Mouse (Mus musculus) CH12.LX (cell line): ENCODE results near the gene Serpinc1. TPM values are rescaled to one million over a fixed set of nuclear protein-coding genes. Genes with fewer than 3 reads are reported as not detected.

Experiments
- DNase-seq: peaks from one replicate; pipeline ENCODE4 v3.0.0-alpha.2; 2013; ENCODE audit errors: extremely low read depth
- H3K27ac ChIP-seq: 2 replicates; pipeline ENCODE4 v1.5.1; 2012; ENCODE audit warnings: low read depth, mild to moderate bottlenecking, control low read depth, moderate library complexity; ENCODE audit not compliant: insufficient read depth
- H3K27me3 ChIP-seq: replicated peaks from 2 replicates; pipeline ENCODE3; 2012; ENCODE audit warnings: inconsistent platforms
- H3K36me3 ChIP-seq, 2 experiments: replicated peaks in 1 of 2; 2 replicates each; pipeline versions ENCODE3 to v1.6.1; 2012; ENCODE audit warnings: inconsistent platforms in 1 of 2, low read length in 1 of 2, mild to moderate bottlenecking in 1 of 2, mixed read lengths in 1 of 2, moderate library complexity in 1 of 2; ENCODE audit not compliant: control insufficient read depth in 1 of 2, insufficient read depth in 1 of 2
- H3K4me1 ChIP-seq, 2 experiments: 2 replicates each; pipeline ENCODE4 v1.6.1; 2012; ENCODE audit warnings: inconsistent platforms in 1 of 2, moderate library complexity in 1 of 2; ENCODE audit not compliant: insufficient read depth in 2 of 2, control insufficient read depth in 1 of 2
- H3K4me2 ChIP-seq: 2 replicates; pipeline ENCODE4 v1.6.1; 2012; ENCODE audit warnings: low read depth, mild to moderate bottlenecking, control low read depth; ENCODE audit not compliant: poor library complexity, insufficient read depth, severe bottlenecking
- H3K4me3 ChIP-seq, 3 experiments: fragments of 150-350 bp in 1 of 3; sonication (generic) in 1 of 3; replicated peaks in 1 of 3; 2 replicates each; pipeline versions ENCODE3 to v1.5.1; 2011 to 2012; ENCODE audit warnings: low read depth in 2 of 3, low read length in 2 of 3, mild to moderate bottlenecking in 2 of 3, moderate library complexity in 2 of 3, control low read depth in 1 of 3, improper control_type of control experiment in 1 of 3, inconsistent platforms in 1 of 3, mixed read lengths in 1 of 3; ENCODE audit not compliant: poor library complexity in 1 of 3
- H3K79me2 ChIP-seq: replicated peaks from 2 replicates; pipeline ENCODE4 v1.6.1; 2012; ENCODE audit warnings: mild to moderate bottlenecking, moderate library complexity; ENCODE audit not compliant: control insufficient read depth, poor library complexity, insufficient read depth, severe bottlenecking; ENCODE audit errors: extremely low read depth
- H3K9ac ChIP-seq: 2 replicates; pipeline ENCODE4 v1.6.1; 2012; ENCODE audit warnings: low read depth, mild to moderate bottlenecking, control low read depth, moderate library complexity; ENCODE audit not compliant: insufficient read depth
- H3K9me3 ChIP-seq: replicated peaks from 2 replicates; pipeline ENCODE3; 2012; ENCODE audit warnings: low read length, inconsistent platforms, mixed read lengths
- CHD1 ChIP-seq: IDR thresholded peaks from 2 replicates; pipeline ENCODE4 v1.6.1; 2012; ENCODE audit warnings: low read depth, low read length, improper control_type of control experiment, inconsistent platforms
- CHD2 ChIP-seq: IDR thresholded peaks from 2 replicates; pipeline ENCODE4 v1.6.1; 2011; ENCODE audit warnings: low read length, improper control_type of control experiment
- CTCF ChIP-seq, 2 experiments: IDR thresholded peaks in 1 of 2; conservative IDR thresholded peaks in 1 of 2; 2 replicates each; pipeline ENCODE4 v1.5.1; 2011 to 2012; ENCODE audit warnings: low read depth in 2 of 2, low read length in 2 of 2, improper control_type of control experiment in 1 of 2, inconsistent platforms in 1 of 2, mild to moderate bottlenecking in 1 of 2, moderate library complexity in 1 of 2
- E2F4 ChIP-seq: IDR thresholded peaks from 2 replicates; pipeline ENCODE4 v1.6.1; 2011; ENCODE audit warnings: low read depth, low read length, improper control_type of control experiment; ENCODE audit not compliant: insufficient replicate concordance
- ELF1 ChIP-seq: IDR thresholded peaks from 2 replicates; pipeline ENCODE4 v1.6.1; 2014; ENCODE audit warnings: low read depth, mild to moderate bottlenecking, inconsistent platforms, low read length, improper control_type of control experiment
- EP300 ChIP-seq: IDR thresholded peaks from 2 replicates; pipeline ENCODE4 v1.6.1; 2011; ENCODE audit warnings: low read length, improper control_type of control experiment
- ETS1 ChIP-seq: conservative IDR thresholded peaks from 2 replicates; pipeline ENCODE4 v1.6.1; 2012; ENCODE audit warnings: low read depth, mild to moderate bottlenecking, inconsistent platforms, low read length, improper control_type of control experiment, moderate library complexity
- HCFC1 ChIP-seq: IDR thresholded peaks from 2 replicates; pipeline ENCODE4 v1.6.1; 2012; ENCODE audit warnings: low read depth, mild to moderate bottlenecking, inconsistent platforms, low read length, improper control_type of control experiment
- KAT2A ChIP-seq: IDR thresholded peaks from 2 replicates; pipeline ENCODE4 v1.6.1; 2012; ENCODE audit warnings: low read length, improper control_type of control experiment, inconsistent platforms; ENCODE audit not compliant: insufficient replicate concordance
- MAFK ChIP-seq: IDR thresholded peaks from 2 replicates; pipeline ENCODE4 v1.6.1; 2011; ENCODE audit warnings: low read length, improper control_type of control experiment; ENCODE audit not compliant: insufficient replicate concordance
- MAX ChIP-seq: IDR thresholded peaks from 2 replicates; pipeline ENCODE4 v1.6.1; 2011; ENCODE audit warnings: low read length, improper control_type of control experiment
- MEF2A ChIP-seq: IDR thresholded peaks from 2 replicates; pipeline ENCODE4 v1.6.1; 2014; ENCODE audit warnings: low read depth, mild to moderate bottlenecking, inconsistent platforms, low read length, improper control_type of control experiment, borderline replicate concordance
- MYC ChIP-seq: IDR thresholded peaks from 2 replicates; pipeline ENCODE4 v1.6.1; 2011; ENCODE audit warnings: low read depth, mild to moderate bottlenecking, improper control_type of control experiment, low read length
- NRF1 ChIP-seq: IDR thresholded peaks from 2 replicates; pipeline ENCODE4 v1.6.1; 2014; ENCODE audit warnings: low read depth, mild to moderate bottlenecking, inconsistent platforms, low read length, improper control_type of control experiment, moderate library complexity
- PAX5 ChIP-seq: IDR thresholded peaks from 2 replicates; pipeline ENCODE4 v1.6.1; 2012; ENCODE audit warnings: low read length, inconsistent platforms, mixed read lengths
- POLR2A ChIP-seq: IDR thresholded peaks from 2 replicates; pipeline ENCODE4 v1.6.1; 2011; ENCODE audit warnings: low read depth, mild to moderate bottlenecking, improper control_type of control experiment, low read length
- POLR2AphosphoS2 ChIP-seq: IDR thresholded peaks from 2 replicates; pipeline ENCODE4 v1.6.1; 2011; ENCODE audit warnings: low read depth, low read length, improper control_type of control experiment
- RAD21 ChIP-seq: IDR thresholded peaks from 2 replicates; pipeline ENCODE4 v1.6.1; 2011; ENCODE audit warnings: low read depth, mild to moderate bottlenecking, low read length, improper control_type of control experiment, moderate library complexity
- RCOR1 ChIP-seq: conservative IDR thresholded peaks from 2 replicates; pipeline ENCODE4 v1.6.1; 2012; ENCODE audit warnings: low read depth, mild to moderate bottlenecking, inconsistent platforms, low read length, improper control_type of control experiment
- SIN3A ChIP-seq: IDR thresholded peaks from 2 replicates; pipeline ENCODE4 v1.6.1; 2012; ENCODE audit warnings: low read length, improper control_type of control experiment, inconsistent platforms
- SMC3 ChIP-seq: IDR thresholded peaks from 2 replicates; pipeline ENCODE4 v1.6.1; 2011; ENCODE audit warnings: low read depth, low read length, improper control_type of control experiment
- USF1 ChIP-seq: IDR thresholded peaks from 2 replicates; pipeline ENCODE4 v1.6.1; 2014; ENCODE audit warnings: low read depth, mild to moderate bottlenecking, inconsistent platforms, low read length, improper control_type of control experiment
- USF2 ChIP-seq: conservative IDR thresholded peaks from 2 replicates; pipeline ENCODE4 v1.6.1; 2011; ENCODE audit warnings: low read depth, low read length, improper control_type of control experiment
- ZC3H11A ChIP-seq: IDR thresholded peaks from 2 replicates; pipeline ENCODE4 v1.6.1; 2012; ENCODE audit warnings: low read depth, mild to moderate bottlenecking, inconsistent platforms, low read length, improper control_type of control experiment
- ZMIZ1 ChIP-seq: IDR thresholded peaks from 2 replicates; pipeline ENCODE4 v1.6.1; 2012; ENCODE audit warnings: low read depth, mild to moderate bottlenecking, inconsistent platforms, low read length, improper control_type of control experiment
- dilution Hi-C: fragments of 300-500 bp; cut with MboI; formaldehyde crosslinking; loops from 2 replicates; pipeline ENCODE4 v1.14.3; 2020; ENCODE audit warnings: low sequenced_read_pairs; ENCODE audit not compliant: extremely low pct_unique_long_range_greater_than_20kb, extremely low pct_ligation_motif_present
- in situ Hi-C: fragments of 300-500 bp; cut with MboI; formaldehyde crosslinking; loops from 3 replicates; pipeline ENCODE4 v1.14.3; 2019; ENCODE audit warnings: low sequenced_read_pairs, low pct_ligation_motif_present, low pct_unique_long_range_greater_than_20kb, mixed read lengths
- polyA plus RNA-seq: library from polyadenylated mRNA; unstranded; fragments of >175 nt; gene quantifications from 2 replicates; pipeline ENCODE4 v1.2.1, GENCODE M21; 2012; ENCODE audit warnings: low read depth; ENCODE audit not compliant: insufficient read length
- total RNA-seq, 2 experiments: library from RNA; depleted of rRNA; stranded (reverse); fragments of 300-350 nt in 1 of 2; fragments of >200 nt in 1 of 2; gene quantifications; 2 replicates each; pipeline ENCODE4 v1.2.3; 2012 to 2014

Serpinc1 gene
- total and polyA plus RNA-seq, 3 experiments, result 149 to 204 (median 202) TPM

GRCm38 (mm10) chr1:161030058-161030457 lies 51.7 kb downstream of the Serpinc1 start:
- H3K27ac ChIP-seq, result no peak overlapping the region
- no peak overlapping the region for H3K9ac ChIP-seq
- DNase-seq, result peak; percentile 36
- H3K4me2 ChIP-seq, result no peak overlapping the region
- no peaks in the 10 kb centered on the region for H3K27me3 ChIP-seq
- H3K36me3 ChIP-seq, result peaks cover 11 to 32% of the 10 kb centered on the region in 2 experiments
- dilution Hi-C loops (no loop called here), in situ Hi-C loops (no loop called here)
- TF ChIP-seq ZMIZ1 (no peak), MAFK (no peak), RCOR1 (no peak), POLR2A (no peak), CTCF (conservative IDR thresholded peaks at IDR 0.05 in 1 of 2, IDR thresholded peaks at IDR 0.05 in 1 of 2; ENCODE audit: low read depth in 2 of 2, low read length in 2 of 2) (no peak), USF2 (peak; percentile 65), POLR2AphosphoS2 (no peak), ETS1 (no peak), SMC3 (no peak), CHD2 (no peak), MAX (0 out of 2 replicates have a peak, but pooled peaks have one; percentile 20), KAT2A (no peak), ELF1 (no peak), ZC3H11A (no peak), HCFC1 (no peak), E2F4 (no peak), USF1 (peak; percentile 56), MEF2A (no peak), CHD1 (no peak), MYC (no peak), PAX5 (no peak), SIN3A (no peak), EP300 (peak; percentile 26; the same call in 1 of the 2 replicates), NRF1 (no peak), RAD21 (no peak)
- H3K79me2 ChIP-seq, result peaks cover under 1% of the 10 kb centered on the region; the same call in 1 of the 2 replicates
- H3K4me1 ChIP-seq, result peaks cover 5 to 59% of the 10 kb centered on the region in 2 experiments; a peak in 3 of 4 replicates
- no peaks in the 10 kb centered on the region for H3K9me3 ChIP-seq
- no peak overlapping the region for H3K4me3 ChIP-seq
